Mouse (Mus musculus) embryonic facial prominence, embryonic 14.5 days (tissue): ENCODE results near the gene Arpc5l. TPM values are rescaled to one million over a fixed set of nuclear protein-coding genes. Genes with fewer than 3 reads are reported as not detected.
A peak's percentile ranks its signal among the peaks of the same experiment; 100 is the strongest.

Source experiments
- ATAC-seq: fragments of 200-750 bp; cut with Nextera tagmentation; 2 replicates; pipeline ENCODE4 v1.8.0; 2017; ENCODE audit warnings: low read depth, moderate number of reproducible peaks, moderate TSS enrichment
- DNase-seq: peaks from one replicate; pipeline ENCODE4 v3.0.0-alpha.2; 2015; ENCODE audit warnings: low spot score
- H3K27ac ChIP-seq: fragments of 300-500 bp; sonication (generic); replicated peaks from 2 replicates; pipeline ENCODE4 v1.5.1; 2014; ENCODE audit warnings: low read depth, mild to moderate bottlenecking, low read length, moderate library complexity
- H3K27me3 ChIP-seq: fragments of 300-500 bp; sonication (generic); replicated peaks from 2 replicates; pipeline ENCODE4 v1.6.1; 2014; ENCODE audit warnings: low read length; ENCODE audit not compliant: control insufficient read depth, insufficient read depth
- H3K36me3 ChIP-seq: fragments of 300-500 bp; sonication (generic); 2 replicates; pipeline ENCODE4 v1.6.1; 2014; ENCODE audit warnings: low read length, mixed read lengths; ENCODE audit not compliant: control insufficient read depth, insufficient read depth
- H3K4me1 ChIP-seq: fragments of 300-500 bp; sonication (generic); 2 replicates; pipeline ENCODE4 v1.6.1; 2014; ENCODE audit warnings: antibody characterized with exemption, low read length; ENCODE audit not compliant: control insufficient read depth, insufficient read depth
- H3K4me2 ChIP-seq: fragments of 300-500 bp; sonication (generic); 2 replicates; pipeline ENCODE4 v1.6.1; 2014; ENCODE audit warnings: low read depth, mild to moderate bottlenecking, low read length, moderate library complexity, mixed read lengths
- H3K4me3 ChIP-seq: fragments of 300-500 bp; sonication (generic); 2 replicates; pipeline ENCODE4 v1.5.1; 2014; ENCODE audit warnings: low read depth, mild to moderate bottlenecking, low read length
- H3K9ac ChIP-seq: fragments of 300-500 bp; sonication (generic); 2 replicates; pipeline ENCODE4 v1.6.1; 2014; ENCODE audit warnings: low read depth, mild to moderate bottlenecking, low read length, moderate library complexity, mixed read lengths
- H3K9me3 ChIP-seq: fragments of 300-500 bp; sonication (generic); 2 replicates; pipeline ENCODE4 v1.6.1; 2016; ENCODE audit warnings: low read length; ENCODE audit not compliant: control insufficient read depth
- WGBS: fragments of 180-500 bp; shearing (Covaris S2); extraction: QIAGEN DNeasy Blood & Tissue Kit; methylation state at CpG from one replicate; pipeline ENCODE4 v1.1.7; 2014; 5-methylcytosine and 5-hydroxymethylcytosine counted together
- polyA plus RNA-seq: library from polyadenylated mRNA; unstranded; fragments of >200 nt; fragmentation: Nextera tagmentation; extraction: Ambion mirVana; gene quantifications from 2 replicates; pipeline ENCODE4 v1.2.1, GENCODE M21; 2014

Gene Arpc5l
- polyA plus RNA-seq, 1 experiment from 2014 or later, result 120 TPM

DNA sequence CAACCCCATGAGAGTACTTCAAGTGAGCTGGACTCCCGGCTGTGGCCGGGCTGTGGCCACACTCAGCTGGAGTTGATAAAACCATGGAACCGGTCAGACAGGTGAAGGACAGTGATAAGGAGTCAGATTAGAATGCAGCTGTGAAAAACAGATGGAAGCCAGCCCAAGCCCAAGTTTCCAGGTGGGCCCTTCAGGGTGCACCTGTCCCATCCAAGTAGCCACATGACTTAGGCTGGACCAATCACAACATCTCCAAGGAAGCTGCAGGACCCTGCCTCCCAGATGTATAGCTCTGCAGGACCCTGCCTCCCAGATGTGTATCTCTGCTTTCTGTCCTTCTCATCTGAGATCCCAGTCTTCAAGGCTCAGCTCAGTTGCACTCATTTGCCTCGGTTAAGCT, 13.1 kb upstream of the Arpc5l start:
- DNase-seq (no peak), ATAC-seq (no peak)
- Histone ChIP-seq H3K4me2 (no peak overlapping the region), H3K27ac (no peak overlapping the region), H3K27me3 (no peaks in the 10 kb centered on the region), H3K36me3 (no peaks in the 10 kb centered on the region), H3K4me3 (no peak overlapping the region), H3K9ac (no peak overlapping the region), H3K9me3 (no peaks in the 10 kb centered on the region), H3K4me1 (no peaks in the 10 kb centered on the region)
- WGBS, result 60% methylated on average over 4 of the region's 4 CpGs

- 48% methylated on average over 4 of the region's 4 CpGs for WGBS
- no peak for DNase-seq
- Histone ChIP-seq H3K4me2 (no peak overlapping the region), H3K36me3 (no peaks in the 10 kb centered on the region), H3K27me3 (no peaks in the 10 kb centered on the region), H3K9me3 (no peaks in the 10 kb centered on the region), H3K27ac (no peak overlapping the region), H3K4me1 (peaks cover 1% of the 10 kb centered on the region; the same call in 1 of the 2 replicates), H3K4me3 (no peak overlapping the region), H3K9ac (no peak overlapping the region)
- no peak for ATAC-seq
Observed at GRCm38 (mm10) chr2:38992452-38992851, 12.7 kb upstream of the Arpc5l start.

- 13% methylated on average over 33 of the region's 33 CpGs for WGBS
- ATAC-seq (peak; percentile 95), DNase-seq (peak; percentile 89)
- H3K4me1 ChIP-seq, result peaks cover 5% of the 10 kb centered on the region; the same call in 1 of the 2 replicates
- H3K4me3 ChIP-seq, result peak within 1 kb of the TSS; percentile 38
- H3K9ac ChIP-seq, result peak within 1 kb of the TSS; percentile 56
- H3K27me3 ChIP-seq, result no peaks in the 10 kb centered on the region
- H3K36me3 ChIP-seq, result peaks cover 35% of the 10 kb centered on the region
- H3K4me2 ChIP-seq, result peak within 1 kb of the TSS; percentile 62
- H3K27ac ChIP-seq, result 0 out of 2 replicates have a peak within 1 kb of the TSS, but pooled peaks have one; percentile 13
- no peaks in the 10 kb centered on the region for H3K9me3 ChIP-seq
Observed at GRCm38 (mm10) chr2:38997386-38998374, 7.5 kb upstream of the Arpc5l start, which contains the start of gene Wdr38. Wdr38 (plus strand) TSS chr2:38997476.

DNA sequence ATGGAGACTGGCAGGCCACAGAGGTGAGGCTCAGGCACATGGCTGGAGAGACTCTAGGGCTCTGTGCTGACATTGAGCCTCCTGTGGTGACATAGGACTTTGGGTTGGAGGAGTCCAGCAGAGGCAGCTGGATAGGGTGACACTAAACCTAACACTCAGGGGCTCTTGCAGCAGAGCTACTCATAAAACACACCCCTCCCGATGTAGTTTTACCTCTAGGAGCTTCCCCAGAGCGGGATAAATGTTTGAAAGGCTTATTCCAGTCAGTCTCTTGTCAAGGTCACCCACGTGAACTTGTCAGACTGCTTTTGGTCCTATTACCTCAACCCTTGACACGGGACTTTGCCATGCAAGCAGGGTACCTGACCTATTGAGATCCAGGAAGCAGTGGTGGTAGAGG, 5.8 kb upstream of the Arpc5l start:
- 52% methylated on average over 4 of the region's 4 CpGs for WGBS
- H3K9me3 ChIP-seq, result no peaks in the 10 kb centered on the region
- H3K4me2 ChIP-seq, result no peak overlapping the region
- no peak overlapping the region for H3K4me3 ChIP-seq
- peaks cover 51% of the 10 kb centered on the region for H3K36me3 ChIP-seq
- no peak overlapping the region for H3K27ac ChIP-seq
- peaks cover 16% of the 10 kb centered on the region for H3K4me1 ChIP-seq
- DNase-seq (no peak), ATAC-seq (no peak)
- no peaks in the 10 kb centered on the region for H3K27me3 ChIP-seq
- no peak overlapping the region for H3K9ac ChIP-seq

DNA sequence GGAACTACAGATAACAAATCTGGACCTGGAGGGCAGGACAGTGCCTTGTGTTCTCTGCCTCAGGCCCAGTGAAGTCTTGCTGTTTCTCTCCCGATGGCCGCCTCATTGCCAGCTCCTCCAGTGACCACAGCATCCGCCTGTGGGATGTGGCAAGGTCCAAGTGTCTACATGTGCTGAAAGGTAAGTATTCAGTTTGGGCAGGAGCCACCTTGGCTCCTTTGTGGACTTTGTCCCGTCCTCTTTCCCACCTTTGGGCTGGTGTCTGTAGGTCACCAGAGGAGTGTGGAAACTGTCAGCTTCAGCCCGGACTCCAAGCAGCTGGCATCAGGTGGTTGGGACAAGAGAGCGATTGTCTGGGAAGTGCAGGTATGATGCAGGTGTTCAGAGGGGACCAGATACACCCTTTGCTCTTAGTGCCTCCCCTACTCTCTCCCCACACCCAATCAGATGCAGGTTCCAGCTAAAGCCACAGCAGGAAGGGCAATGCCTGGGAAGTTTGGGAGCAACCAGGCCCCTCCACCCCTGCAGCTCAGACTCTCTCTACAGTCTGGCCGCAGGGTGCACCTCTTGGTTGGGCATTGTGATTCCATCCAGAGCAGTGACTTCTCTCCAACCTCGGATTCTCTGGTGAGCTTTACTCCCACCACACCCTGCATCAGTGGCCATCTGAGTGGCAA, 5.1 kb upstream of the Arpc5l start:
- ATAC-seq (no peak), DNase-seq (no peak)
- WGBS, result 64% methylated on average over 8 of the region's 8 CpGs
- Histone ChIP-seq H3K27ac (no peak overlapping the region), H3K27me3 (no peaks in the 10 kb centered on the region), H3K4me3 (no peak overlapping the region), H3K4me1 (peaks cover 16% of the 10 kb centered on the region), H3K9ac (no peak overlapping the region), H3K4me2 (no peak overlapping the region), H3K36me3 (peaks cover 51% of the 10 kb centered on the region), H3K9me3 (no peaks in the 10 kb centered on the region)

DNA sequence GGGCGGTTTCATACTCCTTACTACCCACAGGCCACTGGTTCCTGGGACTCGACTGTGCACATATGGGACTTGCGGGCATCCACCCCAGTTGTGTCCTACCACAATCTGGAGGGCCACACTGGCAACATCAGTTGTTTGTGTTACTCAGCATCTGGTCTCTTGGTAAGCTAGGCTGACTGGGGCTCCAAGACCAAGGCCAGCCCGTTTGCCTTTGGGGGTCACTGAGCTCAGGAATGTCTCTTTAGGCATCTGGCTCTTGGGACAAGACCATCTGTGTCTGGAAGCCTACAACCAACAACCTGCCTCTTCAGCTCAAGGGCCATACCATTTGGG, 4.6 kb upstream of the Arpc5l start:
- H3K4me1 ChIP-seq, result peaks cover 16% of the 10 kb centered on the region
- no peak overlapping the region for H3K4me2 ChIP-seq
- H3K27ac ChIP-seq, result no peak overlapping the region
- DNase-seq (no peak), ATAC-seq (no peak)
- peaks cover 51% of the 10 kb centered on the region for H3K36me3 ChIP-seq
- no peak overlapping the region for H3K9ac ChIP-seq
- no peaks in the 10 kb centered on the region for H3K9me3 ChIP-seq
- WGBS, result 81% methylated on average over 4 of the region's 4 CpGs
- H3K27me3 ChIP-seq, result no peaks in the 10 kb centered on the region
- H3K4me3 ChIP-seq, result no peak overlapping the region

- Histone ChIP-seq H3K4me2 (no peak overlapping the region), H3K9me3 (no peaks in the 10 kb centered on the region), H3K9ac (no peak overlapping the region), H3K4me1 (peaks cover 23% of the 10 kb centered on the region), H3K27me3 (no peaks in the 10 kb centered on the region), H3K4me3 (no peak overlapping the region), H3K36me3 (peaks cover 51% of the 10 kb centered on the region), H3K27ac (no peak overlapping the region)
- WGBS, result 77% methylated on average over 3 of the region's 3 CpGs
- DNase-seq, result no peak
- ATAC-seq, result no peak
Observed at GRCm38 (mm10) chr2:39001866-39002265, 3.3 kb upstream of the Arpc5l start.

- Histone ChIP-seq H3K9ac (peak overlapping the region; percentile 90), H3K4me1 (peaks cover 21% of the 10 kb centered on the region), H3K27me3 (no peaks in the 10 kb centered on the region), H3K4me3 (peak overlapping the region; percentile 72), H3K9me3 (no peaks in the 10 kb centered on the region), H3K4me2 (peak overlapping the region; percentile 92), H3K36me3 (peaks cover 51% of the 10 kb centered on the region), H3K27ac (no peak overlapping the region)
- ATAC-seq (no peak), DNase-seq (no peak)
- WGBS, result 54% methylated on average over 8 of the region's 8 CpGs
Observed at GRCm38 (mm10) chr2:39003106-39003505, 2.0 kb upstream of the Arpc5l start.
